Mouse (Mus musculus): ENCODE data around the gene Ascc2.

DNA sequence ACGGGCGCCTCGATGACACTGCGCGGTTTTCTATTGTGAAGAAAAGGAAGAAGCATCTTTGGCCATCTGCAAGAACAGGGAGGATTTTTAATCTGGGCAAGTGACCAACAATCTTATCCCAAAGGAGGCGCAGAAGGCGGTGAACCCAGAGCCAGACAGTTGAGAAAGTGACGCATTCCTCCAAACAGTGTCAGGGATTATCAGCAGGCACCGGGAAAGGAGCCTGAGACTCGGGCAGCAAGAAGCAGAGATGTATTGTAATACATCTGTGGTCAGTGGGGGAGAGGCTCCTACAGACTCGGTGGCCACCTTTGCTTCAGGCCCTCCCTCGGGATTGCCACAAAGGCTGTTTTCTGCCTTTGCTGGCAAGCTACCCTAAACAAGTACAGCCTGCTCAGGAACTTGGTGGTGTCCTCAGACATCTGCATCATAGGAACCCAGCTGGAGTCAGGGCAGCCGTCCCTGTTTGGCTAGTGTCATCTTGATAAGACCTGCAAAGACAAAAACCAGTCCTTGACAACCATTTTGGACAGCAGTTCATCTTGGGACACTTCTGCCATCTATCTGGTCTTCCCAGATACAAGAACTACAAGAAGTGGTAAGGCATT lies 16.9 kb upstream of the Ascc2 start:
- no peak for TF ChIP-seq CTCF (IDR thresholded peaks at IDR 0.05; ENCODE audit: control insufficient read depth, insufficient read depth, insufficient replicate concordance, low read depth, low read length)
- TF ChIP-seq POLR2A (IDR thresholded peaks at IDR 0.05; ENCODE audit: control insufficient read depth, low read depth, low read length), result no peak
